Mouse (Mus musculus) cerebellum, adult (tissue): ENCODE data around the gene Astn1.

Source experiments
- ATAC-seq: cut with Nextera tagmentation; 2 replicates; pipeline ENCODE4 v1.9.2; 2017; ENCODE audit warnings: mild to moderate bottlenecking, moderate library complexity, mixed read lengths; ENCODE audit not compliant: insufficient number of reproducible peaks, low FRiP score, low TSS enrichment

The Astn1 gene

GRCm38 (mm10) chr1:158411146-158411545 is 49.1 kb downstream of the Astn1 start:
- no peak for ATAC-seq

GRCm38 (mm10) chr1:158414198-158414597 is 52.1 kb downstream of the Astn1 start:
- ATAC-seq, result no peak

- ATAC-seq, result peak; percentile 65
Observed at GRCm38 (mm10) chr1:158421451-158421850, 59.4 kb downstream of the Astn1 start.

GRCm38 (mm10) chr1:158422739-158423138 is 60.7 kb downstream of the Astn1 start:
- no peak for ATAC-seq

- no peak for ATAC-seq
Observed at GRCm38 (mm10) chr1:158446071-158446470, 84.0 kb downstream of the Astn1 start.

- no peak for ATAC-seq
Observed at GRCm38 (mm10) chr1:158447956-158448355, 85.9 kb downstream of the Astn1 start.

GRCm38 (mm10) chr1:158452675-158453074 is 90.6 kb downstream of the Astn1 start:
- no peak; the same call in 1 of the 2 replicates for ATAC-seq

- ATAC-seq, result no peak
Observed at GRCm38 (mm10) chr1:158453587-158453986, 91.5 kb downstream of the Astn1 start.

GRCm38 (mm10) chr1:158463975-158464374 is 101.9 kb downstream of the Astn1 start:
- no peak for ATAC-seq

- ATAC-seq, result no peak
Observed at GRCm38 (mm10) chr1:158465286-158465685, 103.2 kb downstream of the Astn1 start.

GRCm38 (mm10) chr1:158477841-158478240 is 115.8 kb downstream of the Astn1 start:
- no peak for ATAC-seq

- ATAC-seq, result no peak
Observed at GRCm38 (mm10) chr1:158480285-158480684, 118.2 kb downstream of the Astn1 start.

- no peak for ATAC-seq
Observed at GRCm38 (mm10) chr1:158483733-158484132, 121.7 kb downstream of the Astn1 start.

GRCm38 (mm10) chr1:158489521-158490021 is 127.5 kb downstream of the Astn1 start:
- peak; percentile 15; the same call in 1 of the 2 replicates for ATAC-seq

GRCm38 (mm10) chr1:158490175-158490574 is 128.1 kb downstream of the Astn1 start:
- no peak for ATAC-seq

- ATAC-seq, result 0 out of 2 replicates have a peak, but pooled peaks have one; percentile 28
Observed at GRCm38 (mm10) chr1:158493289-158493688, 131.2 kb downstream of the Astn1 start.

GRCm38 (mm10) chr1:158500140-158500539 is 138.1 kb downstream of the Astn1 start:
- no peak for ATAC-seq

- ATAC-seq, result no peak
Observed at GRCm38 (mm10) chr1:158501019-158501418, 138.9 kb downstream of the Astn1 start.

GRCm38 (mm10) chr1:158507610-158508009 is 145.5 kb downstream of the Astn1 start:
- ATAC-seq, result no peak

GRCm38 (mm10) chr1:158509112-158509855 is 147.2 kb downstream of the Astn1 start:
- ATAC-seq, result no peak

GRCm38 (mm10) chr1:158510478-158511207 is 148.6 kb downstream of the Astn1 start:
- peak; percentile 83 for ATAC-seq
